Mouse (Mus musculus): ENCODE measurements around the gene Gal3st1. TPM values are rescaled to one million over a fixed set of nuclear protein-coding genes. Genes with fewer than 3 reads are reported as not detected.

The Gal3st1 gene
- polyA plus RNA-seq, 1 experiment = not detected

DNA sequence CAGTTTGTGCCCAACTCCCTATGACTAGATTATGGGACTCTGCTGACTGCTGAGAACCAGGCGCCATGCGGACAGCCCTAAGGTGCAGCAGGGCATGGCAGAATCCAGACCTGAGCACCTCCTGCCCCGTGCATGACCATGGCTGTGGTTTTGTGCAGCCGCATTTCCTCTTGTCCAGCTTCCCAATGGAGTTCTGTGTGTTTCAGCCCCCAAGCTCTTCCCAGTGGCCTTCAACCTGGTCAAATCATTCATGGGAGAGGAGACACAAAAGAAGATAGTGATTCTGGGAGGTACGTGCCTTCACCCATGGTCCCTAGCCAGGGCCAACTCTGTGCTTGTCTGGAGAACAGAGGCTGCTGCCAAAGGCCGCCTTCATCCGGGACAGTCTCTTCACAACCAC, 59.6 kb downstream of the Gal3st1 start:
- 85% methylated on average over 7 of the region's 7 CpGs for WGBS
- no peaks in the 10 kb centered on the region for H3K4me1 ChIP-seq (ENCODE audit: control insufficient read depth, insufficient read depth, low read length)

DNA sequence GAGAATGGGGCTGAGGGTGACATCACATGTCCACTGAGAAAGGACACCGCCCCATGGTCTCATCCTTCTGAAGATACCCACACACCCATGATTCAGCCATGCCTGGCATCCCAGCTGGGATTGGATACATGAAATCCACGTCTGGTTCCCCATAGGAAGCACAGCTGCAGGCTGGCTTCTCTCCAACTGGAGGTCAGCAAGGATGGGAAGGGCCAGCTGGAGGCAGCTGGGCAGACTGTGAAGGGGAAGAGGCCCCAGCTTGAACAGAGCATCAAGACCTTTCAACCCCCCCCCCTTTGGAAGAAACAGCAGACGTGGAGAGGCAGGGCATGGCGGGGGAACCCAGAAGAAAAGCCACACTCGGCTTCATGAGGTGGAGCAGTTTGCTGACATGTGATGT, 63.1 kb downstream of the Gal3st1 start:
- 64% methylated on average over 5 of the region's 5 CpGs for WGBS

More for the DNA sequence above, 59.6 kb downstream of the Gal3st1 start:
- no peak for TF ChIP-seq POLR2A (IDR thresholded peaks at IDR 0.05; ENCODE audit: borderline replicate concordance, control insufficient read depth, low read depth, low read length)
- TF ChIP-seq CTCF (IDR thresholded peaks at IDR 0.05; ENCODE audit: control insufficient read depth, insufficient read depth, low read length) = no peak
- H3K27ac ChIP-seq (ENCODE audit: control insufficient read depth, insufficient read depth, low read depth, low read length, poor library complexity) = no peak overlapping the region
- no peak overlapping the region for H3K4me3 ChIP-seq (replicated peaks; ENCODE audit: control insufficient read depth, low read depth, low read length)

DNA sequence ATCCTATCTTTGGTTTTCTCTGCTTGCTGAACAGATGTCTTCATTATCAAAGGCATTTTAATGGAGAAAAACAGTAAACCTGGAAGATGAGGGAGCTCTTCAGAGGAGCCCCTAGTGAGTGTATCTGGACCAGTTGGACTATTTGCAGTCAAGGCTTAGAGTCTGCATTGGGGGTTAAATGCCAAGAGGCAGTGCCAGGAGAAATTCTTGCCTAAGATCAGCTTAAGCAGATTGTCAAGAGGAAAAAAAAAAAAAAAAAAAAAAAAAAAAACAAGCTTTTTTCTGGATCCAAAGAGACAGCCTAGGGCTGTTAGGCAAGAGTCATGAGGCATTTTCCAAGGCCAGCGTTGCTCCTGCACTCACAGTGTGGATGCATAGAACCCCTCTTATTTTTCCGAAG, 64.3 kb downstream of the Gal3st1 start:
- no peak overlapping the region for H3K27ac ChIP-seq (ENCODE audit: control insufficient read depth, insufficient read depth, low read depth, low read length, poor library complexity)
- no peaks in the 10 kb centered on the region for H3K4me1 ChIP-seq (ENCODE audit: control insufficient read depth, insufficient read depth, low read length)
- H3K4me3 ChIP-seq (replicated peaks; ENCODE audit: control insufficient read depth, low read depth, low read length) = no peak overlapping the region
- WGBS = 79% methylated on average over 2 of the region's 2 CpGs
- TF ChIP-seq CTCF (IDR thresholded peaks at IDR 0.05; ENCODE audit: control insufficient read depth, insufficient read depth, low read length) (no peak), POLR2A (IDR thresholded peaks at IDR 0.05; ENCODE audit: borderline replicate concordance, control insufficient read depth, low read depth, low read length) (no peak)

More for the DNA sequence above, 63.1 kb downstream of the Gal3st1 start:
- TF ChIP-seq CTCF (IDR thresholded peaks at IDR 0.05; ENCODE audit: control insufficient read depth, insufficient read depth, low read length) (no peak), POLR2A (IDR thresholded peaks at IDR 0.05; ENCODE audit: borderline replicate concordance, control insufficient read depth, low read depth, low read length) (no peak)
- Histone ChIP-seq H3K27ac (ENCODE audit: control insufficient read depth, insufficient read depth, low read depth, low read length, poor library complexity) (no peak overlapping the region), H3K4me3 (replicated peaks; ENCODE audit: control insufficient read depth, low read depth, low read length) (no peak overlapping the region), H3K4me1 (ENCODE audit: control insufficient read depth, insufficient read depth, low read length) (no peaks in the 10 kb centered on the region)

DNA sequence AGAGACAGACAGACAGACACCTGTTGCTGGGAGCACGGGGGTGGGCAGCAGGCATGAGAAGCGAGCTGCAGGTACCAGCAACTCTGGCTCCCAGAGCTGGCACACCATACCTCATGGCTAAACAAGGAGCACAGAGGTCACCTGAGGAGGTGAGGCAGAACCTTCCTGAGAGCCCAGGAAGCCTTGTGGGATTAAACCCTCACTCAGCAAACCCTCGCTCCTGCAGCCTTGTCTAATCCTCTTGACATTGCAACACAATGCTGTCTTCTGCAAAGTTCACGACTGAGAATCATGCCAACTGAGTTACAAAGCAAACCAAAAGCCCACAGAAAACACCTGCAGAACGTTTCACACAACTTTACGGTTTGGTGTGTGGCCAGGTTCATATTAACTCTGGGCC, 65.0 kb downstream of the Gal3st1 start:
- Histone ChIP-seq H3K4me3 (replicated peaks; ENCODE audit: control insufficient read depth, low read depth, low read length) (no peak overlapping the region), H3K4me1 (ENCODE audit: control insufficient read depth, insufficient read depth, low read length) (no peaks in the 10 kb centered on the region), H3K27ac (ENCODE audit: control insufficient read depth, insufficient read depth, low read depth, low read length, poor library complexity) (no peak overlapping the region)
- 80% methylated on average over 6 of the region's 6 CpGs for WGBS
- no peak for TF ChIP-seq POLR2A (IDR thresholded peaks at IDR 0.05; ENCODE audit: borderline replicate concordance, control insufficient read depth, low read depth, low read length)
- no peak for TF ChIP-seq CTCF (IDR thresholded peaks at IDR 0.05; ENCODE audit: control insufficient read depth, insufficient read depth, low read length)

Other genes with a start within 250 kb of the Gal3st1 start
- gene Osbp2, start 119.7 kb upstream of the Gal3st1 start, polyA plus RNA-seq (2011; ENCODE audit: insufficient read depth, insufficient read length, low replicate concordance, missing spikeins) = not detected in 2 replicates
- gene 4921536K21Rik, start 88.5 kb upstream of the Gal3st1 start, polyA plus RNA-seq (2011; ENCODE audit: insufficient read depth, insufficient read length, low replicate concordance, missing spikeins) = 0.38 and 0.77 TPM in 2 replicates
- 0.22 and 1.2 TPM in 2 replicates for gene Dusp18, start 88.4 kb upstream of the Gal3st1 start, polyA plus RNA-seq (2011; ENCODE audit: insufficient read depth, insufficient read length, low replicate concordance, missing spikeins)
- gene Slc35e4, start 69.0 kb upstream of the Gal3st1 start, polyA plus RNA-seq (2011; ENCODE audit: insufficient read depth, insufficient read length, low replicate concordance, missing spikeins) = 1.3 TPM in 1 of 2 replicates, not detected in the other
- gene Tcn2, start 51.5 kb upstream of the Gal3st1 start, polyA plus RNA-seq (2011; ENCODE audit: insufficient read depth, insufficient read length, low replicate concordance, missing spikeins) = 16.7 and 48.3 TPM in 2 replicates
- 21.2 and 35.0 TPM in 2 replicates for gene Pes1, start 19.7 kb upstream of the Gal3st1 start, polyA plus RNA-seq (2011; ENCODE audit: insufficient read depth, insufficient read length, low replicate concordance, missing spikeins)
- not detected in 2 replicates for gene 4930556J24Rik, start 6.9 kb upstream of the Gal3st1 start, polyA plus RNA-seq (2011; ENCODE audit: insufficient read depth, insufficient read length, low replicate concordance, missing spikeins)
- gene Sec14l4, start 47.8 kb downstream of the Gal3st1 start, polyA plus RNA-seq (2011; ENCODE audit: insufficient read depth, insufficient read length, low replicate concordance, missing spikeins) = 0.47 TPM in 1 of 2 replicates, not detected in the other
- not detected in 2 replicates for gene Sec14l3, start 81.2 kb downstream of the Gal3st1 start, polyA plus RNA-seq (2011; ENCODE audit: insufficient read depth, insufficient read length, low replicate concordance, missing spikeins)
- 9.0 and 10.3 TPM in 2 replicates for gene Mtfp1, start 111.8 kb downstream of the Gal3st1 start, polyA plus RNA-seq (2011; ENCODE audit: insufficient read depth, insufficient read length, low replicate concordance, missing spikeins)
- gene Sec14l2, start 139.8 kb downstream of the Gal3st1 start, polyA plus RNA-seq (2011; ENCODE audit: insufficient read depth, insufficient read length, low replicate concordance, missing spikeins) = 15.4 and 20.3 TPM in 2 replicates
- 8.5 and 10.5 TPM in 2 replicates for gene Rnf215, start 151.6 kb downstream of the Gal3st1 start, polyA plus RNA-seq (2011; ENCODE audit: insufficient read depth, insufficient read length, low replicate concordance, missing spikeins)
- 5.0 and 5.9 TPM in 2 replicates for gene Ccdc157, start 176.7 kb downstream of the Gal3st1 start, polyA plus RNA-seq (2011; ENCODE audit: insufficient read depth, insufficient read length, low replicate concordance, missing spikeins)
- 26.7 and 39.7 TPM in 2 replicates for gene Sf3a1, start 176.7 kb downstream of the Gal3st1 start, polyA plus RNA-seq (2011; ENCODE audit: insufficient read depth, insufficient read length, low replicate concordance, missing spikeins)
- 5.2 and 13.5 TPM in 2 replicates for gene Tbc1d10a, start 203.2 kb downstream of the Gal3st1 start, polyA plus RNA-seq (2011; ENCODE audit: insufficient read depth, insufficient read length, low replicate concordance, missing spikeins)
- 2.6 TPM in 1 of 2 replicates, not detected in the other for gene Castor1, start 234.6 kb downstream of the Gal3st1 start, polyA plus RNA-seq (2011; ENCODE audit: insufficient read depth, insufficient read length, low replicate concordance, missing spikeins)

Data from bone marrow, adult 2 months (tissue).